Mouse (Mus musculus) monocyte, adult 5-6 weeks (primary cell): Measurements from ENCODE around the gene Vmn1r230. TPM values are rescaled to one million over a fixed set of nuclear protein-coding genes. Genes with fewer than 3 reads are reported as not detected.

Experiments used
- ATAC-seq: fragments of 153-309, 156-312 bp; replicated peaks from 2 replicates; pipeline ENCODE4 v1.8.0; 2017; ENCODE audit warnings: mild to moderate bottlenecking; ENCODE audit not compliant: low TSS enrichment, insufficient number of reproducible peaks, severe bottlenecking, poor library complexity, low FRiP score
- total RNA-seq: library from RNA; stranded (forward); fragments of 200-1000, 200-491, 200-594 nt; gene quantifications from 3 replicates; pipeline ENCODE4 v1.2.3, GENCODE M21; 2017

Gene Vmn1r230
- total RNA-seq, result not detected in 3 replicates

GRCm38 (mm10) chr17:20840144-20840543 lies at the start of gene Vmn1r230:
Gene Vmn1r230, plus strand, starts transcription at chr17:20840444.
- ATAC-seq, result no peak

GRCm38 (mm10) chr17:20811255-20811654 lies 29.0 kb upstream of the Vmn1r230 start, which contains the start of gene Vmn1r229:
Gene Vmn1r229, plus strand, starts transcription at chr17:20811555.
- no peak for ATAC-seq

Other genes starting within 250 kb of the Vmn1r230 start
- not detected in 3 replicates for gene Vmn2r110, start 244.0 kb upstream of the Vmn1r230 start, total RNA-seq
- not detected in 3 replicates for gene Fpr-rs3, start 215.6 kb upstream of the Vmn1r230 start, total RNA-seq
- not detected in 3 replicates for gene Vmn1r226, start 157.6 kb upstream of the Vmn1r230 start, total RNA-seq
- not detected in 3 replicates for gene Vmn1r227, start 110.6 kb upstream of the Vmn1r230 start, total RNA-seq
- gene Vmn1r228, start 54.3 kb upstream of the Vmn1r230 start, total RNA-seq, result 0.95 TPM in 1 of 3 replicates, not detected in the others
- gene Vmn1r229, start 28.9 kb upstream of the Vmn1r230 start, total RNA-seq, result not detected in 3 replicates
- gene Vmn1r231, start 64.6 kb downstream of the Vmn1r230 start, total RNA-seq, result not detected in 3 replicates
- gene Vmn1r232, start 79.3 kb downstream of the Vmn1r230 start, total RNA-seq, result not detected in 3 replicates
- gene Ppp2r1a, start 104.9 kb downstream of the Vmn1r230 start, total RNA-seq, result 105 to 145 TPM (median 139 TPM) in 3 replicates
- not detected in 3 replicates for gene Vmn1r233, start 156.0 kb downstream of the Vmn1r230 start, total RNA-seq
- gene Zfp160, start 168.5 kb downstream of the Vmn1r230 start, total RNA-seq, result 14.8 to 28.5 TPM (median 21.0 TPM) in 3 replicates